Mouse (Mus musculus): ENCODE data around the gene Colec11.

Colec11 gene

DNA sequence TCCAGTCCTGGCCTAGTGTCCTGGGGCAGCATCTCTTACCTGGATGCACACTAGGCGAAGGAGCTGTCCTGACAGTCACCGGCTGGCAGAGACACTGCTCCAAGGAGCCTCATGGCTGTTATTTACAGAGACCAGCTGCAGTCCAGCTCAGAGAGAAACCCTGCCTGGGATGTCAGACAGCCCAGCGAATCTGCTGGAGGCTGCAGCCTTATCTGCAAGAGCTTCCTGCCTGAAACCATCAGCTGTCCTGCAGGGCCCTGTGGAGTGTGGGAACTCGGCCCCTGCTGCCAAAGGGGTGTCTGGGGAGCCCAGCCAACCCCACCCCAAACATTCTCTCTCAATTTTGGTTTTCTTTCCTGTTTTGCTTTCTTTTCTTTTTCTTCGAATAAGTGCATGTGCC lies at the start of gene Colec11:
Gene Colec11, minus strand, starts transcription at position 183 of the 400 bp plus-strand sequence.
- DNase-seq (ENCODE audit: low read depth, low spot score) = no peak

DNA sequence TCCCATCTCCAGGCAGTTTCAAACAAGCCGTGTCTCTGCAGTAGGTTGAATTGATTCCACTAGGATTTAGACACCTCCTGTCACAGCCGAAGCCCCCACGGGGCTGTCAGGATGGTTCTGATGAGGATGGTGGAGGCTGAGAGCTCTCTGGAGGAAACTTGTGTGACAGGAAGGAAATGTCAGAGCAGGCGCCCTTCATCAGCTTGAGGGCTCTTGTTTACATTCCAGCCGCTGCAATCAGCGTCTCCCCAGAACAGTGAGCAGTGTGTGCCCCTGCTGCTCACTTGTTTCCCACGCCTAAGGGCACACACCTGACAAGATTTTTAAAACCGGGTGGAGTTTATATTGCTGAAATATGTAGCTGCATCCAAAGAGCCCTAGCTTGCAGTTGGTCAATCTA lies 44.1 kb upstream of the Colec11 start:
- DNase-seq (ENCODE audit: low read depth, low spot score) = no peak

DNA sequence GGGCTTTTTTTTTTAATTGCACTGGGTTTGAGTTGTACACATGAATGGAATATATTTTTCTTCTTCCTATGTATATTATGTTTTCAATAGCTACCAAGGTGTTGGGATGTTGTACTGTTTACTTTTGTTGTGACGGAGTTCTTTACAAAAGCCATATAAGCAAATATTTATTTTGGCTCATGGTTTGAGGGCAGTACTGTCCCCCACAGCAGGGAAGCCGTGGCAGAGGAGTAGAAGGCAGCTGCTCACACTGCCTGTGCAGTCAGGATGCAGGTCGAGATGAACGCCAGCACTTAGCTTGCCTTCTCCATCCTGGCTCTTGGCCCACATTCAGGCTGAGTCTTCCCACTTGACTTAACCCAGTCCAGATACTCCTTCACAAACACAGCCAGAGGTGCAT lies 43.6 kb upstream of the Colec11 start:
- DNase-seq (ENCODE audit: low read depth, low spot score) = no peak

DNA sequence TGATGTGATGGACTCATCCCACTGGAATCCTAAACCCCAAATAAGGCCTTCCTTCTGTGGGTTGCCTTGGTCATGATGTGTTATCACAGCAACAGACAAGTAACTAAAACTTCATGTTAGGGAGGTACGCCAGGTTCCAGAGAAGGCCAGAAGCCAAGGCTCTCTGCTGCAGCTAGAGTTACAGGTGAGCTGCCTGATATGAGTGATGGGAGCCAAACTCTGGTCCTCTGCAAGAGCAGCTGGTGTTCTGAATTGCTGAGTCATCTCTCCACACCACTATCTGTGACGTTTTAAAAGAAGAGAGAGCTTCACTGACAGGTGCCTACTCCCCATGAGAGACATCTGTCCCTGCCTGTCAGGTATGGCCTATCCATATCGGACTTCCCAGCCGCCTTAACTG lies 39.5 kb upstream of the Colec11 start:
- DNase-seq (ENCODE audit: low read depth, low spot score) = no peak

DNA sequence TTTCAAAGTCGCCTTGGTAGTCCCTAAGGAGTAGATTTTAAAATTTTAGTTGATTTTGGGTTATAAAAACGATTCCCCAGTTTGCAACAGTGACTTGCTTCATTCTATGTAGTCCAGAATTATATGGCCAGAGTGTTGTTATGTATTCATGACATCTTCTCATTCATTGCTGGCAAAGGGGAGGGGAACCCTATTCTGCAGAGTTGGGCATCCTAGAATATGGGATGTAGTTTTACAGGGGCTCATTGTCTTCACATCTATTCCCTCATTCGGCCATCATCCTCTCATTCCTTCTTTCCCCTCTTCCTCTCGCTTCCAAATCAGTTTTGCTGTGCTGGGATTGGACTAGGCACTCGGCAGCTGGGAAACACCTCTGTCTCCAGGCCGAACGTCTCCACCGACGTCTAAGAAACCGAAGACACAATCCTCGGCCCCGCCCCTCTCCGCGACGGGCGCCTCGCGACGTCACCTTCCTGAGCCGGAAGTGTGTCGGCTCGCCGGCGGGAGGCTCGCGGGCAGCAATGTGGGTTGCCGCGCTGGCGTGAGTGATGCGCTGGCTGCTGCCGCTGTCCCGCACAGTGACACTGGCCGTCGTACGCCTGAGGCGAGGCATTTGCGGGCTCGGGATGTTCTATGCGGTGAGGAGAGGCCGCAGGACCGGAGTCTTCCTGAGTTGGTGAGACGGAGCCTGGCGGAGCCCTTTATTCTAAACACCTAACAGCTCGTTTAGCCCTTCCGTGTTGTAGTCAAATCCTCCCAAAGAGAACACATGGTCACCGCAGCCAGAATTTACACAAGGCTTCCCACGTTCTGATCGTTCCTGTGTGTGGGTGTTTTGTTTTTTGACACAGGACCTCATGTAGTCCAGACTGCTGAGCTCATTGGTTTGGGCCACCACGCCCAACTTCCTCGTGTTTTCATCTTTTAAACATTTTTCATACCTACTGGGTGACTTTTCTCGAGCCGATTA lies 26.2 kb upstream of the Colec11 start, which contains the start of gene Rnaseh1:
Gene Rnaseh1, plus strand, starts transcription at position 462 of the 970 bp plus-strand sequence.
- DNase-seq (ENCODE audit: low read depth, low spot score) = peak; percentile 87

DNA sequence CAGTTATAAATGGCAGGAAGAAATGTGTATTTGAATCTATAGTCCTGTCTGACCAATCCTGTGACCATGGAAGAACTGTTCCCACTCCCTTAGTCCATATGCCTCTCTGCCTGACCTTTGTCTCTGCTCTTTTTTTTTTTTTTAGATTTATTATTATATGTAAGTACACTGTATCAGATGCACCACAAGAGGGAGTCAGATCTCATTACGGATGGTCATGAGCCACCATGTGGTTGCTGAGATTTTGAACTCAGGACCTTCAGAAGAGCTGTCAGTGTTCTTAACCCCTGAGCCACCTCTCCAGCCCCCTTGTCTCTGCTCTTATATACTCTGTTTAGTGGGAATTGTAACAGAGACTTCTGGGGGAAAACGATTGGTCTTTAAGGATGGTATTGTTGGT lies 15.6 kb upstream of the Colec11 start:
- DNase-seq (ENCODE audit: low read depth, low spot score) = peak; percentile 40

DNA sequence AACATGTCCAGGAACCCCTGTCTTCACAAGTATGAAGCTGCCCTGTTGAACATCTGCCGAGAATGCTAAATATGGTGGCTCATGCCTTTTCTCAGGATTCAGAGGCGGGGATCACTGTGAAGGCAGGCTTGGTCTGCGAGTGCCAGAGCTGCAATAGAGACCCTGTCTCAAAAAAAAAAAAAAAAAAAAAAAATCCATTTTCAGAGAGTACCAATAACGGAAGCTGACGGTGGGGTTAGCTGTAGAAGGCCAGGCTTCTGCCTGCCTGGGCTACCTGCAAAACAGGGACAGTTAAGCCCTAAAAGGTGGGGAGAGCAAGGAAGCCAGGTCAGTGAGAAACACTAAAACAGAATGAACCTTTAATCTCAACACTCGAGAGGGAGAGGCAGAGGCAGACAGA lies 13.4 kb upstream of the Colec11 start:
- DNase-seq (ENCODE audit: low read depth, low spot score) = peak; percentile 24

DNA sequence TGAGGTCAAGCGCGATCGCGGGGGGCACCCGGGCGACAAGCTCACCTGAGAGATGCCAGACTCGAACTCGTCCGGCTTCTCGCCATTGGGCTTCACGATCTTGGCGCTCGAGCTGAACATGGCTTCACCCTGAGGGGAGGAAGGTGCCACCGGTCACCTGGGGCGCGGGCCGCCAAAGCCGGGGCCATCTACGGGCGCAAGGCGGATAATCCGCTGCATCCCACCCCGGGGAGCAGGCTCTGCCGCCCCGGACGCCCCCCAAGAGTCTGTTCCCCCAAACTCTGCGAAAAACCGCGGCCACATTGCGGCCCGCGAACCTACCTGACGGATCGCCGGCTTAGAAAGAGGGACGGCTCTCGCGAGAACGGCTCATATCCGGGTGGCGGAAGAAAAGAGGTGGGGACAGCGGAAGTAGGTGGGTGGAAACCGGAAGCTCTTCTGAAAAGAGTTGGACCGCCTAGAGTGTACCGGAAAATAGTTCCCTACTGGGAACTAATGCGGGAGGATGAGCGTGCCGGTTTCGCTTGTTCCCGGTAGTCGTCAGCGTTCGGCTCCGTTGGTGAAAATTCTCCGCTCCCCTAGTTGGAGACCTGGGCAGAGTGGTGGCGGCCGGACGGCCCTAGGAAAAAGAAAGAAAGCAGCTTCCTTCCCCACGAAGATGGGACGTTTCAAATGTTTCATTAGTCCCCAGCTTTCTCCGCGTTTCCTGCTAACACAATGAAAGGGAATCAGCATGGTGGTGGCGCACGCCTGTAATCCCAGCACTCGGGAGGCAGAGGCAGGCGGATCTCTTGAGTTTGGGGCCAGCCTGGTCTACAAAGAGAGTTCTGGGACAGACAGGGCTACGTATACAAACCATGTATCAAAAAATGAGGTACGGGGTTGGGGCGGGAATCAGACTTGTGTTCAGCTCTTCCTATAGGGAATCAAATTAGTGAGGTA lies 12.6 kb upstream of the Colec11 start, which contains the start of gene Rps7:
Gene Rps7, minus strand, starts transcription at position 419 of the 942 bp plus-strand sequence.
- DNase-seq (ENCODE audit: low read depth, low spot score) = peak; percentile 95

DNA sequence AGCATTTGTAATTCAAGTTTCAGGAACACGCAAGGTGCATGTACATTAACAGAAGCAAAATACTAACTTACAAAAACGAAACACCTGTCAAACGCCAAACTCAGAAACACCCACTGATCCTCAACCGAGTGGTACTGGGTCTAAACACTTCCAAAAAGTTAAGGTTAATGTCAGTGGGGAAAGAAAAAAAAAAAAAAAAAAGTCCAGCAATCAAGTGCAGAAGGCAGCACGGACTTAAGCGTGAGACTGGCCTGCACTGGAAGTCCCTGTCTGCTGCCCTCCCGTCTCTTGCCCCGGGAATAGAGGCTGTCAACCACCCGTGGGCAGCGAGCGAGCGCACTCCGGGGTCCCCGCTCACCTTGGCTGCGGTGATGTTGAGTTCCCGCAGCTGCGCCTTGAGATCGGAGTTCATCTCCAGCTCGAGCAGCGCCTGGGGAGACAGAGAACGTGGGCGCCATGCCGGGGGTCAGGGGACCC lies 11.9 kb upstream of the Colec11 start:
- no peak for DNase-seq (ENCODE audit: low read depth, low spot score)

DNA sequence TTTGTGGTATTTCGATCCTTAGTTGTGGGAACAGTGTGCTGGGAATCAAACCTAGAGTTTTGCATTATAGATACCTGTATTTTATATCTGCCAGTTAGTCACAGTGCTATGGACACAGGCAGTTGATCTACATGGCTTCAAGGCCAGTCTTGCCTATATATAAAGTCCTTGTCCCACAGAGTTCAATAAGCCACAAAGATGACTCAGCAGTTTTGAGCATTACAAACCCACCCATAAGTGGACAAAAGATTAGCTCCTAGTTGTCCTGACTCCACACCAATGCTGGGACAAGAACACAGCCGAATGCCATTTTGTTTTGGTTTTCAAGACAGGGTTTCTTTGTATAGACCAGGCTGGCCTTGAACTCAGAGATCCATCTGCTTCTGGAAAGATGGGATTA lies 5.3 kb upstream of the Colec11 start:
- DNase-seq (ENCODE audit: low read depth, low spot score) = peak; percentile 26

DNA sequence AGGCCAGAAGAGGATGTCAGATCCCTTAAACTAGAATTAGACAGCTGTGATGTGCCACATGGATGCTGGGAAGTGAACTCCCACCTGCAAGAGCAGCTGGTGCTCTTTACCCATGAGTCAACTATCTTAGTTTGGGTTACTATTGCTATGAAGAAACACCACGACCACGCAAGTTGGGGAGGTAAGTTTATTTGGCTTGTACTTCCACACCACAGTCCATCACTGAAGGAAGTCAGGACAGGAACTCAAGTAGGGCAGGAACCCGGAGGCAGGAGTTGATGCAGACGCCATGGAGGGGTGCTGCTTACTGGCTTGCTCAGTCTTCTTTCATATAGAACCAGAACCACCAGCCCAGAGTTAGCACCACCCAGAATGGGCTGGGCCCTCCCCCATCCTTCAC lies 3.9 kb upstream of the Colec11 start:
- DNase-seq (ENCODE audit: low read depth, low spot score) = no peak

DNA sequence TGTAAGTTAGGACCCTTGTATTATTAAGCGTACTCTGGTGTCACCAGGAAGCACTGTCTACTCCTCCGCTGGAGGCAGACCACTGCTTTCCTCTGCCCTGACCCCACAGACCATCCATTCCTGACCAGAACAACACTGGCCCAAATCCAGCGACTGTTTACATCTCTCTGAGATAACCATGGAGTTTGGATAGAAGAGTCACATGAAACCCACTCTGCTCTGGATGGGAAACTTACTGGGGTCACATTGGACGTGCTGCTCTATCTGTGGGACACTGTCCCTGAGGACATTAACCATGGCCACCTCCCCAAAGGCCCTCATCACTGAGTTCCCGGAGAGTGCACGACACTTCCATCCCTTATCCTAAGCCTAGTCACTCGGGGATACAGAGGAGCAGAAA lies 2.2 kb upstream of the Colec11 start:
- DNase-seq (ENCODE audit: low read depth, low spot score) = no peak

DNA sequence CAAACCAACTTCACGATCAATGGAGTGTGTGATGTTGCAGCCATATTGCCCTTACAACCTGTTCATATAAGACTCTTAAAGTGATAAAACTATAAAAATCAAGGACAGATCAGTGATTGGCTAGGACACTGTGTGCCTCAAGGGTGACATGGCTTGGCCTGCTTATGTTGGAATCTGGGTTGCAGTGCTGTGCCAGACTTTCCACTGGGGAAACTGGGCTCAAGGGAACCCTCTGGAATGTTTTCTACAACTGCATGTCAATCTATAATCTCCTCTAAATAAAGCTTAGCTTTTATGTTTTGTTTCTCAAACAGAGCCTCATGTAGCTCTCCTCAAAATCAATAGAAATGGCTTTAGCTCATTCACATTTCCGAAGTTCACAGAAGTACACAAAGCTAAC lies 1.1 kb upstream of the Colec11 start:
- no peak for DNase-seq (ENCODE audit: low read depth, low spot score)

DNA sequence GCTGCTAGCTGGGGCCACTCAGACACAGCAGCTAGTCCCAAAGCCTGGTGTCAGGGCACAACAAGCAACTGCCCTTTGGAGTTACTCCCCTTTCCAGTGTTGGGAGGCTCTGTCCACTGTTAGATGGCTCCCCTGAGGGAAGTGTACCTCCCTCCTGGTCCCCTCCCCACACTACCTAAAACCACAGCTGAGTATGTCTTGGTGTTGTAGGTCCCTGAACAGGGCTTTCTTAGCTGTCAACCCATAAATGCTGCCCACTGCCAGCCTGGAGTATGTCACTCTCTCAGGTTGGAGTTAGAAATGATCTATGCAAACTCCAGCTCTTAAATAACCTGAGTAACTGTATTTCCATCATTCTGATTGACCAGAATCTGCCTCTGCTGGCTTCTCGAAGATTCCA lies 536 bp downstream of the Colec11 start:
- no peak for DNase-seq (ENCODE audit: low read depth, low spot score)

DNA sequence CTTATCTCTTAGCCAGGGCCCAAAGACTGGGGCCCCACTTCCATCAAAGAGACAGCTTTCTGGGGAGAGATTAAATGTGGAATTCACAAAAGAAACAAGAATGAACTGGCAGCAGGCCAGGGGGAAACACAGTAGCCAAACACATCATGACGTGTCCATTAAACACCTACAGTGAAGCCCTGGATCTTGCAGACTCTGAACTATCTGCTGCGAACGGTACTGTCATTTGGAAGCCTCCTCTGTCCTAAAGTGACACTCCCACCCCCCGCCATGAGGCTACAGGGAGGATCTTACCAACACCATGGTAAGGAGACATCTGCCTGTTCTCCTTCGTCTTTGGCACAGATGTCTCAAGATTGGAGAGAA lies 1.0 kb downstream of the Colec11 start:
- DNase-seq (ENCODE audit: low read depth, low spot score) = no peak

DNA sequence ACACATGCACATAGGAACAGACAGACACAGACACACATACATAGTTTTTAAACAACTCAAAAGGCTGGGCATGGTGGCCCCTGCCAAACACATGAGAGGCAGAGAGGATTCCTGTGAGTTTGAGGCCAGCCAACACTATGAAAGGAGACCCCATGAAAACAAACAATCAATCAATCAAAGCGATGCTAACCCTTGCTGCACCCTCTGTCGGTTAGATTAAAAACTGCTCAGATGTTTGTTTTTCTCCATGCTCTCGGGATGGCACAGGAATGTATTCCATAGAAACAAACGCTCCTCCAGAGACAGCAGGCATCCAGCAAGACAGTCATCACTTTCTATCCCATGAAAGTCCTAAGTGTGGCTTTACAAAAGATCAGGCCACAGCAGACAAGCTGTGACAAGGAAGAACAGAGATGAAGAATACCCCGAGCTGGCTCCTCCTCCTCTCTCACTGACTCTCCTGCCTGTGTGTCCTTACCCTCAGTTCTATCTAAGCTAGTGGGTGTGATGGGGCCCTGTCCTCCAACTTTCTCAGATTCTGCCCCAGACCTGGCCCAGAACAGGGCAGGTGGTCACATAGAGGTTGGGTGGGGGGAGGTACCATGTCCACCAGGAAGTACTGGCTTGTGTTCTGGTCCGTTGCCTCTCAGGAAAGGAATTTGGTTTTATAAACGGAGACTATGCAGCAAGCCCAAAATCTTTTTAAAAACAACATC lies 1.6 kb downstream of the Colec11 start:
- no peak for DNase-seq (ENCODE audit: low read depth, low spot score)

DNA sequence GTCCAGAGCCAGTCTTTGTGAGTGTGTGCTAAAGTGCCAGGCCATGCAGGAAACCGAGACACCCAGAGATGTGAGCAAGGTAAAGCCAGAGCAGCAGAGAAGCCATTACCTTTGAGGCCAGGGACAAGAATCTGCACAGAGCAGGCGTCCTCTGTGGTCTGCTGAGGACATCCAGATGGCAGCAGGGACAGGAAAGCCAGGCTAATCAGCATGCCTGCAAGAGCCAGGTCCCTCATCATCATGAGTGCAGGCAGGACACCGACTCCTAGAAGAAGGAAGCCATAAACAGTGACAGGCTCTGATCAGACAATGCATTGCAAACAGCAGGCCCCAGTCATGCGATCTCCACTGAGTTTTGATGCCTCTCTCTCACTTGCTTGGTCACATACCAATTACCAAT lies 5.9 kb downstream of the Colec11 start:
- DNase-seq (ENCODE audit: low read depth, low spot score) = no peak

DNA sequence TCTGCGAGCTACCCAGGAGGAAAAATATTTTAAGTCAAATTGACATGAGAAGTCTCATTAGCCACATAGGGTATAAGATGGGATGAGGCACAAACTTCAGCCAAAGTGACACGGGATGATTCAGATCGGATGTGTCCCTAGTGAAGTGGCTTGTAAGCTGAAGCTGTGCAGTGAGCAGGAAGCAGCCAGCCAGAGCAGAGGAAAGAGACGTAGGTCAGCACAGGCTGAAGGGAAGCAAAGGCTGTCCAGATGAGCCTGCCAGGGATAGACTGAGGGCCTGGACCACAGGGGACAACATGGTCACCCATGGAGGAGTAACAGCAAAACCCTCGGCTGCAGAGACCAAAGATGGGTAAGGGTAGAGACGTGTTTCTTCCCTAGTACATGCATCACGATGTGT lies 8.8 kb downstream of the Colec11 start:
- no peak for DNase-seq (ENCODE audit: low read depth, low spot score)

DNA sequence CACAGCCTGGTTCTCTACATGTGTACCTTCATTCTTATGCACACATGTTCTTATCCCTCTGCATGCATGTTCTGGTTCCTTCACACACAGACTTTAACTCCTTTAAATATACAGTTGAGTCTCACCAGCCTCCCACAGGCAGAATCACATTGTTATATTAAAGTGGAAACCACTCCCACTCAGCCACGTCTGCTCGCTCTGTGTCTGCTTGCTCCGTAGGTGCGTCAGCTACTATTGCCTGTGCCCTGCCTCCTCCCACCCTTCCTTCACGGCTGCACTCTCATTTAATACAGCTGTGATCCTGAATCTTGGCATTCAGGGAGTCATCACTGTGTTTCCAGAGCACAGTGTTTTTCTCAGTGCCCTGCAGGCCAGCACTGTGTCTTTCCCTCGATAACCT lies 10.8 kb downstream of the Colec11 start:
- DNase-seq (ENCODE audit: low read depth, low spot score) = no peak

DNA sequence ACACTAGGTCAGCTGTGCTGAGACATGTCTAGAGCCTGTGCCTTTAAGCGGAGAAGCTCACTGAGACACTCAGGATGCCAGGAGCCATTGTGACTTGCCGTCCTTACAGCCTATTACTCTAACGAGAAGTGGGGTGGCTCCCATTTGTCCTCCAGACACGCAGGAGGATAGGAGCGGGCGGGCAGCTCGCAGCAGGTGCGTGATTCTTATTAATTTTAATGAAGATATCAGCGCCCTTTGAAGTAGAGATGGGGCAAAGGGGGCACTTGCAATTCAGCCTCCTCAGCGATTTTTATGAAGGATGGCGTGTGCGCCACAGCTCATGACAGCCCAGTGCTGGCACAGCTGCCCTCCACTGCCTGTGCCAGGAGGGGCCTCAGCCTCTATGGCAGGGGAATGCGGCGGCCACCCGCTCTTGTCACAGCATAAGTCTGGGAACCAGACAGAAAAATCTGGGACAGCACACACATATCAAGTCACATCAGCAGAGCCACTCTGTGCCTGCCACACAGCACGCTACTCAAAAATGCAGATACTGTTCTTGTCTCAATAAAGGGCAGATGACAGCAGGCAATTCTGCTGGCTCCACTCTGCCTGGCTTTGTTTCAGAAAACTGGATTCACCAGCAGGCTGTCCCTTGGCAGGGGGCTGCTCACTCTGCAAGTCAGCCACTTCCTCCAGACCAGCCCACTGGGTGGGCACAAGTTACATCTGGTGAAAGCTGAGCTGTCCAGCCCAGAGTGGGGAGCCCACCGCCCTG lies 15.5 kb downstream of the Colec11 start:
- no peak for DNase-seq (ENCODE audit: low read depth, low spot score)

DNA sequence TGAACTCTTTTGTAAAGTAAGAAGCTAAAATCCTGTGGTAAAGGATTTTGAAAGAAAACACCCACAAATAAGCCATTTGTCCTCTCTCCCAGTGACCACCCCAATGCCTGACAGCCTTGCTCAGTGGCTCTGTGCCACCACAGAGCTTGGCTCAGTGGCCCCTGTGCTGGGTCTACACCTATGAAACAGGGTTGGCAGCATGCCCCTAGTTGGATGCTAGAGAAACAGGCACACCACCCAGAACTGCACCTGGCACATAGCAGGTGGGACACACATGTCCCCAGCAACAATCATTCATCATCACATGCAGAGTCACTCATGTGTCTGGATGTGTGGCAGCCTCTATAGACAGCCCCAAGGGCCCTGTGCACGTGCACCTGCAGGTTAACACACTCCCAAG lies 19.7 kb downstream of the Colec11 start:
- DNase-seq (ENCODE audit: low read depth, low spot score) = no peak
